Mouse (Mus musculus): Measurements from ENCODE around the gene Sowaha. TPM values are rescaled to one million over a fixed set of nuclear protein-coding genes. Genes with fewer than 3 reads are reported as not detected.

Gene Sowaha
- polyA plus RNA-seq, 1 experiment from 2014 or later: 0.28 TPM

- H3K27ac ChIP-seq (ENCODE audit: low read depth): no peak overlapping the region
- WGBS: 8% methylated on average over 29 of the region's 29 CpGs
- DNase-seq (ENCODE audit: low spot score): no peak
- no peaks in the 10 kb centered on the region for H3K4me1 ChIP-seq (replicated peaks; ENCODE audit: control insufficient read depth, insufficient read depth, low read length)
- no peaks in the 10 kb centered on the region for H3K36me3 ChIP-seq (ENCODE audit: control insufficient read depth, insufficient read depth, low read length)
- H3K4me2 ChIP-seq (ENCODE audit: low read length): peak overlapping the region; percentile 87
- H3K9me3 ChIP-seq (ENCODE audit: control insufficient read depth, low read length): no peaks in the 10 kb centered on the region
- peak overlapping the region; percentile 56 for H3K4me3 ChIP-seq (ENCODE audit: low read depth, low read length)
- peaks cover 23% of the 10 kb centered on the region for H3K27me3 ChIP-seq (replicated peaks; ENCODE audit: control insufficient read depth, insufficient read depth, low read length)
- peak; percentile 28 for ATAC-seq (replicated peaks; ENCODE audit: low FRiP score, low TSS enrichment, low read depth)
- H3K9ac ChIP-seq (ENCODE audit: low read length): peak overlapping the region; percentile 49
Observed at GRCm38 (mm10) chr11:53457372-53457954, 22.6 kb downstream of the Sowaha start.

- peak; percentile 85 for ATAC-seq (replicated peaks; ENCODE audit: low FRiP score, low TSS enrichment, low read depth)
- peak within 1 kb of the TSS; percentile 49 for H3K9ac ChIP-seq (ENCODE audit: low read length)
- H3K4me2 ChIP-seq (ENCODE audit: low read length): peak within 1 kb of the TSS; percentile 87
- 4% methylated on average over 42 of the region's 42 CpGs for WGBS
- peak; percentile 77 for DNase-seq (ENCODE audit: low spot score)
- H3K27me3 ChIP-seq (replicated peaks; ENCODE audit: control insufficient read depth, insufficient read depth, low read length): peaks cover 15% of the 10 kb centered on the region
- H3K36me3 ChIP-seq (ENCODE audit: control insufficient read depth, insufficient read depth, low read length): no peaks in the 10 kb centered on the region
- peak within 1 kb of the TSS; percentile 56 for H3K4me3 ChIP-seq (ENCODE audit: low read depth, low read length)
- no peaks in the 10 kb centered on the region for H3K4me1 ChIP-seq (replicated peaks; ENCODE audit: control insufficient read depth, insufficient read depth, low read length)
- H3K27ac ChIP-seq (ENCODE audit: low read depth): no peak within 1 kb of the TSS
- no peaks in the 10 kb centered on the region for H3K9me3 ChIP-seq (ENCODE audit: control insufficient read depth, low read length)
Observed at GRCm38 (mm10) chr11:53456474-53457371, 23.4 kb downstream of the Sowaha start, which contains the start of the genes Gm10447 and Shroom1. Gene Gm10447 (minus strand): TSS chr11:53457110. Gene Shroom1 (plus strand): TSS chr11:53457205.

- Histone ChIP-seq H3K4me2 (ENCODE audit: low read length) (no peak overlapping the region), H3K4me1 (replicated peaks; ENCODE audit: control insufficient read depth, insufficient read depth, low read length) (no peaks in the 10 kb centered on the region; the same call in 1 of the 2 replicates), H3K36me3 (ENCODE audit: control insufficient read depth, insufficient read depth, low read length) (no peaks in the 10 kb centered on the region), H3K9ac (ENCODE audit: low read length) (no peak overlapping the region), H3K27me3 (replicated peaks; ENCODE audit: control insufficient read depth, insufficient read depth, low read length) (peaks cover 7% of the 10 kb centered on the region), H3K27ac (ENCODE audit: low read depth) (no peak overlapping the region), H3K9me3 (ENCODE audit: control insufficient read depth, low read length) (no peaks in the 10 kb centered on the region), H3K4me3 (ENCODE audit: low read depth, low read length) (no peak overlapping the region)
- DNase-seq (ENCODE audit: low spot score): no peak
- 85% methylated on average over 5 of the region's 5 CpGs for WGBS
- ATAC-seq (replicated peaks; ENCODE audit: low FRiP score, low TSS enrichment, low read depth): no peak
Observed at GRCm38 (mm10) chr11:53453031-53453430, 27.0 kb downstream of the Sowaha start.

GRCm38 (mm10) chr11:53452396-53452795 lies 27.7 kb downstream of the Sowaha start:
- H3K4me3 ChIP-seq (ENCODE audit: low read depth, low read length): no peak overlapping the region
- H3K9ac ChIP-seq (ENCODE audit: low read length): no peak overlapping the region
- H3K4me1 ChIP-seq (replicated peaks; ENCODE audit: control insufficient read depth, insufficient read depth, low read length): no peaks in the 10 kb centered on the region; the same call in 1 of the 2 replicates
- 96% methylated on average over 9 of the region's 9 CpGs for WGBS
- no peaks in the 10 kb centered on the region for H3K9me3 ChIP-seq (ENCODE audit: control insufficient read depth, low read length)
- H3K27ac ChIP-seq (ENCODE audit: low read depth): no peak overlapping the region
- H3K4me2 ChIP-seq (ENCODE audit: low read length): no peak overlapping the region
- no peak for DNase-seq (ENCODE audit: low spot score)
- H3K27me3 ChIP-seq (replicated peaks; ENCODE audit: control insufficient read depth, insufficient read depth, low read length): peaks cover under 1% of the 10 kb centered on the region; the same call in 1 of the 2 replicates
- no peaks in the 10 kb centered on the region for H3K36me3 ChIP-seq (ENCODE audit: control insufficient read depth, insufficient read depth, low read length)
- ATAC-seq (replicated peaks; ENCODE audit: low FRiP score, low TSS enrichment, low read depth): no peak

GRCm38 (mm10) chr11:53451361-53451760 lies 28.7 kb downstream of the Sowaha start:
- no peaks in the 10 kb centered on the region for H3K36me3 ChIP-seq (ENCODE audit: control insufficient read depth, insufficient read depth, low read length)
- no peaks in the 10 kb centered on the region for H3K9me3 ChIP-seq (ENCODE audit: control insufficient read depth, low read length)
- no peak overlapping the region for H3K4me3 ChIP-seq (ENCODE audit: low read depth, low read length)
- no peak overlapping the region for H3K4me2 ChIP-seq (ENCODE audit: low read length)
- ATAC-seq (replicated peaks; ENCODE audit: low FRiP score, low TSS enrichment, low read depth) (no peak), DNase-seq (ENCODE audit: low spot score) (no peak)
- H3K27ac ChIP-seq (ENCODE audit: low read depth): no peak overlapping the region
- no peaks in the 10 kb centered on the region for H3K27me3 ChIP-seq (replicated peaks; ENCODE audit: control insufficient read depth, insufficient read depth, low read length)
- 52% methylated on average over 2 of the region's 2 CpGs for WGBS
- no peaks in the 10 kb centered on the region; the same call in 1 of the 2 replicates for H3K4me1 ChIP-seq (replicated peaks; ENCODE audit: control insufficient read depth, insufficient read depth, low read length)
- no peak overlapping the region for H3K9ac ChIP-seq (ENCODE audit: low read length)

DNA sequence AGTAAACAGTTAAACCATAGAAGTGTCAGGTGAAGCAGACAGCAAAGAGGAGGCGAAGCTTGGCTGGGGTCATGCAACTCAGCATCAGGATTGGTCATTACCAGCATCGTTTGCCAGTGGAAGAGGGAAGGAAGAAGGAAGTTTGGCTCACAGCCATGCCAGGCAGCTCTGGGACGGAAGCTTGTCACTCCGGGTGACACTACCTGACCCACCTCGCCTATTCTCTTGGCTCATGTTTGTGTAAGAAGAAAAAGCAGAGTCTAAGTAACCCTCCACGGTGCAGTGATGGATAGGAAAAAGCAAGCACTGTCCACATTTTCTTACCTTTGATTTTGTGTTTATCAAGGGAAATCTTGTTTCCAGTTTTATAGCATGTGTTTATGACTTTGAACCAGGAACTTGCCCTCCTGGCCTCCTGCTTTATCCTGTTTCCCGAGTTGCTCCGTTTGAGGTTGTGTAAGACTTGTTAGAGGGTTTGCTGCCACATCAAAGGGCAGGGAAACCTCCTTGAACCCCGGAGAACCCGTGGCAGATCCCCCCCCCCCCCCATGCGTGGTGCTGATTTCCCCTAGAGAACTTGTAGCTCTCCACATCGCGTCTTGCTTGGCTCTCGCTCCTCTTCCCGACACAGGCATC lies 29.9 kb downstream of the Sowaha start:
- peak; percentile 38; the same call in 1 of the 2 replicates for ATAC-seq (replicated peaks; ENCODE audit: low FRiP score, low TSS enrichment, low read depth)

GRCm38 (mm10) chr11:53448529-53448928 lies 31.5 kb downstream of the Sowaha start:
- no peaks in the 10 kb centered on the region for H3K36me3 ChIP-seq (ENCODE audit: control insufficient read depth, insufficient read depth, low read length)
- DNase-seq (ENCODE audit: low spot score) (no peak), ATAC-seq (replicated peaks; ENCODE audit: low FRiP score, low TSS enrichment, low read depth) (no peak)
- H3K4me1 ChIP-seq (replicated peaks; ENCODE audit: control insufficient read depth, insufficient read depth, low read length): no peaks in the 10 kb centered on the region; the same call in 1 of the 2 replicates
- H3K4me2 ChIP-seq (ENCODE audit: low read length): no peak overlapping the region
- H3K27me3 ChIP-seq (replicated peaks; ENCODE audit: control insufficient read depth, insufficient read depth, low read length): no peaks in the 10 kb centered on the region
- H3K4me3 ChIP-seq (ENCODE audit: low read depth, low read length): no peak overlapping the region
- no peak overlapping the region for H3K27ac ChIP-seq (ENCODE audit: low read depth)
- WGBS: 94% methylated on average over 1 of the region's 1 CpGs
- H3K9ac ChIP-seq (ENCODE audit: low read length): no peak overlapping the region
- no peaks in the 10 kb centered on the region for H3K9me3 ChIP-seq (ENCODE audit: control insufficient read depth, low read length)

More for the DNA sequence above, 29.9 kb downstream of the Sowaha start:
- DNase-seq (ENCODE audit: low spot score): no peak
- no peak overlapping the region for H3K4me3 ChIP-seq (ENCODE audit: low read depth, low read length)
- H3K27me3 ChIP-seq (replicated peaks; ENCODE audit: control insufficient read depth, insufficient read depth, low read length): no peaks in the 10 kb centered on the region
- H3K4me1 ChIP-seq (replicated peaks; ENCODE audit: control insufficient read depth, insufficient read depth, low read length): no peaks in the 10 kb centered on the region; the same call in 1 of the 2 replicates
- H3K9ac ChIP-seq (ENCODE audit: low read length): no peak overlapping the region
- peak overlapping the region; percentile 11; the same call in 1 of the 2 replicates for H3K4me2 ChIP-seq (ENCODE audit: low read length)
- no peaks in the 10 kb centered on the region for H3K36me3 ChIP-seq (ENCODE audit: control insufficient read depth, insufficient read depth, low read length)
- H3K9me3 ChIP-seq (ENCODE audit: control insufficient read depth, low read length): no peaks in the 10 kb centered on the region
- 41% methylated on average over 15 of the region's 15 CpGs for WGBS
- H3K27ac ChIP-seq (ENCODE audit: low read depth): 0 out of 2 replicates have a peak overlapping the region, but pooled peaks have one; percentile 16

DNA sequence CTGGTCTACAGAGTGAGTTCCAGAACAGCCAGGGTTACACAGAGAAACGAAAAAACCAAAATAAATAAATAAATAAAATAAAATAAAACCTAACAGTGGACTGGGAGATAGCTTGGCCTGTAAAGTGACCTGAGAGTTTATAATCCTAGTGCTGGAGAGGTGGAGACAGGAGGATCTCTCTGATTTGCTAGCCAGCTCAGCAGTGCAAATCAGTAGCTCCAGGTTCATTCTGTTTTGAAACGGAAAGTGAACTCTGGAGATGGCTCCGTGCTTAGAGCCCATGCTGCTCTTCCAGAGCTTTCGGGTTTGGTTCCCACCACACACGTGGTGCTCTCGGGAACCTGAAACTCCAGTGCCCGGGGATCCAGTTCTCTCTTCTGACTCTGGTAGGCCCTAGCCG lies 32.1 kb downstream of the Sowaha start:
- Histone ChIP-seq H3K36me3 (ENCODE audit: control insufficient read depth, insufficient read depth, low read length) (no peaks in the 10 kb centered on the region), H3K4me2 (ENCODE audit: low read length) (no peak overlapping the region), H3K4me3 (ENCODE audit: low read depth, low read length) (no peak overlapping the region), H3K27ac (ENCODE audit: low read depth) (no peak overlapping the region), H3K9ac (ENCODE audit: low read length) (no peak overlapping the region), H3K4me1 (replicated peaks; ENCODE audit: control insufficient read depth, insufficient read depth, low read length) (no peaks in the 10 kb centered on the region; the same call in 1 of the 2 replicates), H3K9me3 (ENCODE audit: control insufficient read depth, low read length) (no peaks in the 10 kb centered on the region), H3K27me3 (replicated peaks; ENCODE audit: control insufficient read depth, insufficient read depth, low read length) (no peaks in the 10 kb centered on the region)
- 90% methylated on average over 8 of the region's 8 CpGs for WGBS
- DNase-seq (ENCODE audit: low spot score) (no peak), ATAC-seq (replicated peaks; ENCODE audit: low FRiP score, low TSS enrichment, low read depth) (no peak)
